Mouse (Mus musculus): ENCODE results near the gene Zbtb38. TPM values are rescaled to one million over a fixed set of nuclear protein-coding genes. Genes with fewer than 3 reads are reported as not detected.

Zbtb38 gene
- total RNA-seq (2021) = 10 to 100 TPM; 32.5 to 37.7 TPM

GRCm38 (mm10) chr9:96752603-96753114 lies at the start of gene Zbtb38:
Gene Zbtb38, minus strand, starts transcription at chr9:96752831.
- peak; percentile 89 for DNase-seq (ENCODE audit: low spot score)
- intact Hi-C loops (cut with DNase I) = loop anchor here (10.0 kb wide), 1 partner anchor 48 kb away; no protein-coding TSS in a partner anchor

DNA sequence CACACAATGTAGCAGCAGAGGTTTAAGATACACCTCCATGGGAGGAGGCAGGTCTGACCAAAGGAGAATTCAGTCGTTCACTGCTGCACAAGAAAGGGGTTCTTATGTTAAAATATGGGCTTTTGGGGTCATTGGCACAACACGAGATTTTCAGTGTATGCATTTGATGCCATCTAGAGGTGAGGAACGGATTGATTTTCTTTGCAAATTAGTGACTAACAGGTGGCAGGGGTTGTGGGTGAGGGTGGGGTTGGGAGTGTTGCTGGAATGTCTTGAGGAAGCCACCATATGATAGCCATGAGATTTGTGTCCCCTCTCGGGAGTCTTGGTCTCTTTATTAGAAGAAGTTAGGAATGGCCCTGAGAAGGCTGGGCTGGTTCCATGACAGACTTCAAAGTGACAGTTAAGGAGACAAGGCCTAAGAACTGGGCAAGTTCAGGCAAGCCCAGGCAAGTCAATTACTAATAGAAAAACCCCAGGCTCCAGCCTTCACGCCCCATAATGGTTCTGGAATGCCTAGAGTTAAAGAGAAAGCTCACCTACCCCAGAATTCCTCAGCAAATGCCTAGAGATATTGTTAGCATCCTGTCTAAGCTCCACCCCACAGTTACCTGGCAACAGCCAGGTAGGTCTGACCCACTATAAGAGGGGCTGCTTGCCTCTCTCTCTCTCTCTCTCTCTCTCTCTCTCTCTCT lies 47.6 kb upstream of the Zbtb38 start:
- intact Hi-C loops (cut with DNase I) = no loop called here

DNA sequence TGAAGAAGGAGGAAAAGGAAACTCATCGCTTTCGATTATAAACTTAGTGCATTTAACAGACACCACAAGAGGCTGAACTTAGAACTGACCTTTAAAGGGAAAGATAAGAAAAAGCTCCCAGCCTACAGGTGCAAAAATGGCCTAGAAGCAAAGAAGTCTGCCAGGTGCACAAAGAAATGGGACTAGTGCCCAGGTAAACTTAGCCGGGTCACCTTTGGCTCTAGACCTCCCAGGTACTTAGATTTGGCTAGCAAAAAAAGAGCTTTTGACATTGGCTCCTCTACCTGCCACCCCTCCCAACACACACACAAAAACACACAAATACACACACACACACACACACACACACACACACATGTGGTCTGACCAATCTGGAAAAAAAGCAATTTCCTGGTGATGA lies 44.7 kb upstream of the Zbtb38 start:
- no peak for DNase-seq (ENCODE audit: low spot score)
- intact Hi-C loops (cut with DNase I) = no loop called here

More for the DNA sequence above, 47.6 kb upstream of the Zbtb38 start:
- DNase-seq (ENCODE audit: low spot score) = no peak

GRCm38 (mm10) chr9:96795399-96795928 lies 42.8 kb upstream of the Zbtb38 start:
- peak; percentile 2 for DNase-seq (ENCODE audit: low spot score)
- intact Hi-C loops (cut with DNase I) = no loop called here

GRCm38 (mm10) chr9:96794601-96795000 lies 42.0 kb upstream of the Zbtb38 start:
- intact Hi-C loops (cut with DNase I) = no loop called here

GRCm38 (mm10) chr9:96792543-96792942 lies 39.9 kb upstream of the Zbtb38 start:
- intact Hi-C loops (cut with DNase I) = no loop called here
- no peak for DNase-seq (ENCODE audit: low spot score)

More at GRCm38 (mm10) chr9:96794601-96795000, 42.0 kb upstream of the Zbtb38 start:
- no peak for DNase-seq (ENCODE audit: low spot score)

GRCm38 (mm10) chr9:96790389-96791007 lies 37.9 kb upstream of the Zbtb38 start:
- no peak for DNase-seq (ENCODE audit: low spot score)
- intact Hi-C loops (cut with DNase I) = no loop called here

DNA sequence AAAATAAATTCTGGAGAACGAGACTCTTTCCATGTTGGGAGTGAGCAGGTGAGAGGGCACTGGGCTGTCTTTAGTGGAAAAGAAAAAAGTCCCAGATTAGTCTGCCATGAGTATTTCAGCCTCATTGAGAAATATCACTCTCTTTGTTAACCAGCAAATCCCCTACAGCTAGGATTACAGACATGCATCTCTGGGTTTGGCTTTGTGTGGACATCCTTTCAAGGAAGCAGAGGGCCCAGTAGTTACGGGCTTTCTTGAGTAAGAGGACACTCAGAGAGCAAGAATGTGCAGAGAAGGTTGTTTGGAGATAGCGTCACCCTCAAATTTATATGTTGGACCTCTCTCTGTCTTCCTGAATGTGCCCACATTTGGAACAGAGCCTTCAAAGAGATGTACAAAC lies 37.3 kb upstream of the Zbtb38 start:
- DNase-seq (ENCODE audit: low spot score) = no peak
- intact Hi-C loops (cut with DNase I) = no loop called here

GRCm38 (mm10) chr9:96787797-96788196 lies 35.2 kb upstream of the Zbtb38 start:
- intact Hi-C loops (cut with DNase I) = no loop called here

DNA sequence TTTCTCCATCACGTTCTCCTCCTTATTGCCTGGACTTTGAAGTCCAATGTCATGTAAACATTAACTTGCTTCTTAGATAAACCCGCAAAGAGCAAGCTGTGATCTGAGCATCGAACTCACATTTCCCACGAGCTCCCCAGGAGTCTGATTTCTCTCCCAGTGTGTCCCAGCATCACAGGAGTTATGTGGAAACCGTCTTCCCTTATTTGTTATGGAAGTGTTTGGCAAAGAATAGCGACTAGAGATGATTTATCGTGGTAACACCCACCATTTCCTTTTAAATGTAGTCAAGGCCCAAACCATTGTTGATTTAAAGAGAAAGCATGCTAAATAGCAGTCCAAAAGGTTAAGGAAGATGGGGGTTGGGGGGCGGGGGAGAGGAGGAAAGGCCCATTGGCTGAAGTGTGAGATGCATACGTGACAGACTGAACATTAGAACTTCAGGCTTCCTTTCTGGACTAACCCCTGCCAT lies 33.3 kb upstream of the Zbtb38 start:
- intact Hi-C loops (cut with DNase I) = no loop called here
- no peak for DNase-seq (ENCODE audit: low spot score)

More at GRCm38 (mm10) chr9:96787797-96788196, 35.2 kb upstream of the Zbtb38 start:
- no peak for DNase-seq (ENCODE audit: low spot score)

- intact Hi-C loops (cut with DNase I) = no loop called here
Observed at GRCm38 (mm10) chr9:96785187-96785586, 32.6 kb upstream of the Zbtb38 start.

GRCm38 (mm10) chr9:96783667-96784066 lies 31.0 kb upstream of the Zbtb38 start:
- DNase-seq (ENCODE audit: low spot score) = no peak

More at GRCm38 (mm10) chr9:96785187-96785586, 32.6 kb upstream of the Zbtb38 start:
- DNase-seq (ENCODE audit: low spot score) = no peak

GRCm38 (mm10) chr9:96783258-96783657 lies 30.6 kb upstream of the Zbtb38 start:
- intact Hi-C loops (cut with DNase I) = no loop called here
- no peak for DNase-seq (ENCODE audit: low spot score)

More at GRCm38 (mm10) chr9:96783667-96784066, 31.0 kb upstream of the Zbtb38 start:
- intact Hi-C loops (cut with DNase I) = no loop called here

DNA sequence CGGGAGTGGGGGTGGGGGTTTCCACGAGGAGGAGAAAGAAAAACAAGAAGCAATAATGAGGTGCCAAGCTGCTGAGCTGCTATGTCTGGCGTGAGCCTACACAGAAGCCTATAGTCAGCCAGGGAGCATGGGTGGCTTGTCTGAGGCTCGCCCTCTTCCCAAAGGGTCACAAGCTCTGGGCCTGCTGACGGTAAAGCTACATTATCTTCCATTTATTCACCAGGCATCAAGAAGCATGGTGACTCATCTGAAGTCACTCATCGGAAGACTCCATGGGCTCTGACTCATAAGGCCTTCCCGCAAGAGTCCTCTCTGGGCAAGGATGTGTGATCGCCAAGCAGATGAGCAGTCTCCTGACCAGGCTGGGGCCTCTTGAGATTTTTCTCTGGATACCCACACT lies 29.4 kb upstream of the Zbtb38 start:
- intact Hi-C loops (cut with DNase I) = no loop called here
- DNase-seq (ENCODE audit: low spot score) = no peak

GRCm38 (mm10) chr9:96773146-96773545 lies 20.5 kb upstream of the Zbtb38 start:
- intact Hi-C loops (cut with DNase I) = no loop called here
- no peak for DNase-seq (ENCODE audit: low spot score)

GRCm38 (mm10) chr9:96770443-96770842 lies 17.8 kb upstream of the Zbtb38 start:
- DNase-seq (ENCODE audit: low spot score) = no peak
- intact Hi-C loops (cut with DNase I) = no loop called here

- intact Hi-C loops (cut with DNase I) = no loop called here
Observed at GRCm38 (mm10) chr9:96769651-96770050, 17.0 kb upstream of the Zbtb38 start.

DNA sequence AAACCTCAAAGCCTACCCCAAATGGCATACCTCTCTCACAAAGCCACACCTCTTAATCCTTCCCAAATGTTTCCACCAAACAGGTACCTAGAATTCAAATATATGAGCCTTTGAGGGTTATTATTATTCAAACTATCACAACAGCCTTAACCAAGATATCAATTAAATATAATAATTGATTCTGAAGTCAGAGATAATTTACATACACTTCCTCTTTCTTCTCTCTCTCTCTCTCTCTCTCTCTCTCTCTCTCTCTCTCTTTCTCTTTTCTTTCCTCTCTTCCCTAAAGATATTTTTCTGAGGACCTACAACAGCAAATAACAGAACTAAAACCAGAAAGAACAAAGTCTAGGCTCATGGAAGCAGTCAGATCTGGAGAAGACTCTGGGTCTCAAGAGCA lies 15.2 kb upstream of the Zbtb38 start:
- intact Hi-C loops (cut with DNase I) = no loop called here
- DNase-seq (ENCODE audit: low spot score) = no peak

More at GRCm38 (mm10) chr9:96769651-96770050, 17.0 kb upstream of the Zbtb38 start:
- no peak for DNase-seq (ENCODE audit: low spot score)

DNA sequence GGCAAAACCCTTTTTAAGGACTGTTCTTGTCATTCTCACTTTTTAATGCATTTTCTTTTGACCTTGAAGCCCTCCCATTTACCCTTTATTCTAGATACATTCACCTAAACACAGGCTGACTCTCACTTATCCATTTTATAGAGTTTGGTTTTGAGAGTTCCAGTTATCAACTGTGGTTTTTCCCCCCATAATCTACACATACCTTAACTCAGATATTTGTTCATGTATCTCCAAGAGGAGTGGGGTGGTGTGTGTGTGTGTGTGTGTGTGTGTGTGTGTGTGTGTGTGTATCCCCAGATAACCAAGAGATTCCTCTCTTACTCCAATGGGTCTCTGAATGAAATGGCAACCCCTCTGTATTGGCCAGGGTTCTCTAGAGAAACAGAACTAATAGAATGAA lies 13.4 kb upstream of the Zbtb38 start:
- intact Hi-C loops (cut with DNase I) = no loop called here
- DNase-seq (ENCODE audit: low spot score) = no peak

DNA sequence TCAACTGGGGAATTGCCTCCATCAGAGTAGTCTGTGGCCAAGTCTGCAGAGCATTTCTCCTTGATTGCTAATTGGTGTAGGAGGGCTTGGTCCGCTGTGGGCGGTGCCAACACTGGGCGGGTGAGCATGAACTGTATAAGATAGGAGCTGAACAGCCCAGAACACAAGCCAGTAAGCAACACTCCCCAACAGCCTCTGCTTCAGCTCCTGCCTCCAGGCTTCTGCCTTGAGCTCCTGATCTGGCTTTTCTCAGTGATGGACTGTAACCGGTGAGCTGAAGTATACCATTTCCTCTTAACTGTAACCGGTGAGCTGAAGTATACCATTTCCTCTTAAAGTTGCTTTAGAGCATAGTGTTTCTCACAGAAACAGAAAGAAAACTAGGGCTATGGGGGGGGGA lies 12.8 kb upstream of the Zbtb38 start:
- no peak for DNase-seq (ENCODE audit: low spot score)
- intact Hi-C loops (cut with DNase I) = no loop called here

Measured in heart, postnatal 25 days (tissue).